Mouse (Mus musculus): Measurements from ENCODE around the gene Slc6a6. TPM values are rescaled to one million over a fixed set of nuclear protein-coding genes. Genes with fewer than 3 reads are reported as not detected.
A peak's percentile ranks its signal among the peaks of the same experiment; 100 is the strongest.

The Slc6a6 gene
- polyA plus RNA-seq, 1 experiment from 2014 or later, result 60.0 TPM

GRCm38 (mm10) chr6:91691576-91691975 lies 7.7 kb downstream of the Slc6a6 start:
- DNase-seq (ENCODE audit: low spot score), result no peak
- no peaks in the 10 kb centered on the region for H3K9me3 ChIP-seq
- no peak overlapping the region for H3K27ac ChIP-seq
- H3K4me1 ChIP-seq (replicated peaks), result peaks cover 50% of the 10 kb centered on the region
- H3K27me3 ChIP-seq (ENCODE audit: insufficient read depth, poor library complexity, severe bottlenecking), result no peaks in the 10 kb centered on the region
- H3K36me3 ChIP-seq, result peaks cover 33% of the 10 kb centered on the region
- WGBS, result 91% methylated on average over 4 of the region's 4 CpGs
- no peak overlapping the region for H3K4me3 ChIP-seq

- peaks cover 33% of the 10 kb centered on the region for H3K36me3 ChIP-seq
- DNase-seq (ENCODE audit: low spot score), result no peak
- H3K4me3 ChIP-seq, result no peak overlapping the region
- no peaks in the 10 kb centered on the region for H3K9me3 ChIP-seq
- no peak overlapping the region for H3K27ac ChIP-seq
- WGBS, result 89% methylated on average over 17 of the region's 17 CpGs
- no peaks in the 10 kb centered on the region for H3K27me3 ChIP-seq (ENCODE audit: insufficient read depth, poor library complexity, severe bottlenecking)
- H3K4me1 ChIP-seq (replicated peaks), result peaks cover 50% of the 10 kb centered on the region
Observed at GRCm38 (mm10) chr6:91693301-91693886, 9.5 kb downstream of the Slc6a6 start.

GRCm38 (mm10) chr6:91694610-91695009 lies 10.8 kb downstream of the Slc6a6 start:
- no peaks in the 10 kb centered on the region for H3K9me3 ChIP-seq
- H3K27ac ChIP-seq, result peak overlapping the region; percentile 37; the same call in 1 of the 2 replicates
- 60% methylated on average over 7 of the region's 7 CpGs for WGBS
- peaks cover 48% of the 10 kb centered on the region for H3K4me1 ChIP-seq (replicated peaks)
- H3K36me3 ChIP-seq, result peaks cover 45% of the 10 kb centered on the region
- H3K27me3 ChIP-seq (ENCODE audit: insufficient read depth, poor library complexity, severe bottlenecking), result no peaks in the 10 kb centered on the region
- no peak overlapping the region for H3K4me3 ChIP-seq
- DNase-seq (ENCODE audit: low spot score), result no peak

- Histone ChIP-seq H3K9me3 (no peaks in the 10 kb centered on the region), H3K27me3 (ENCODE audit: insufficient read depth, poor library complexity, severe bottlenecking) (no peaks in the 10 kb centered on the region), H3K4me1 (replicated peaks) (peaks cover 40% of the 10 kb centered on the region), H3K36me3 (peaks cover 55% of the 10 kb centered on the region), H3K4me3 (no peak overlapping the region), H3K27ac (no peak overlapping the region)
- DNase-seq (ENCODE audit: low spot score), result no peak
- WGBS, result 86% methylated on average over 1 of the region's 1 CpGs
Observed at GRCm38 (mm10) chr6:91698831-91699230, 15.0 kb downstream of the Slc6a6 start.

GRCm38 (mm10) chr6:91699482-91700200 lies 15.8 kb downstream of the Slc6a6 start:
- peaks cover 63% of the 10 kb centered on the region for H3K36me3 ChIP-seq
- peaks cover 37% of the 10 kb centered on the region for H3K4me1 ChIP-seq (replicated peaks)
- 86% methylated on average over 4 of the region's 4 CpGs for WGBS
- DNase-seq (ENCODE audit: low spot score), result no peak
- no peak overlapping the region for H3K27ac ChIP-seq
- H3K27me3 ChIP-seq (ENCODE audit: insufficient read depth, poor library complexity, severe bottlenecking), result no peaks in the 10 kb centered on the region
- no peak overlapping the region for H3K4me3 ChIP-seq
- H3K9me3 ChIP-seq, result no peaks in the 10 kb centered on the region

GRCm38 (mm10) chr6:91700823-91701621 lies 17.2 kb downstream of the Slc6a6 start:
- no peak overlapping the region for H3K4me3 ChIP-seq
- H3K27me3 ChIP-seq (ENCODE audit: insufficient read depth, poor library complexity, severe bottlenecking), result no peaks in the 10 kb centered on the region
- peaks cover 35% of the 10 kb centered on the region for H3K4me1 ChIP-seq (replicated peaks)
- H3K36me3 ChIP-seq, result peaks cover 76% of the 10 kb centered on the region
- no peak for DNase-seq (ENCODE audit: low spot score)
- 74% methylated on average over 11 of the region's 11 CpGs for WGBS
- no peaks in the 10 kb centered on the region for H3K9me3 ChIP-seq
- 0 out of 2 replicates have a peak overlapping the region, but pooled peaks have one; percentile 5 for H3K27ac ChIP-seq

GRCm38 (mm10) chr6:91703459-91703858 lies 19.6 kb downstream of the Slc6a6 start:
- DNase-seq (ENCODE audit: low spot score), result no peak
- Histone ChIP-seq H3K27ac (no peak overlapping the region), H3K4me3 (no peak overlapping the region), H3K27me3 (ENCODE audit: insufficient read depth, poor library complexity, severe bottlenecking) (no peaks in the 10 kb centered on the region), H3K36me3 (peaks cover 94% of the 10 kb centered on the region), H3K9me3 (no peaks in the 10 kb centered on the region), H3K4me1 (replicated peaks) (peaks cover 46% of the 10 kb centered on the region)
- WGBS, result 95% methylated on average over 2 of the region's 2 CpGs

GRCm38 (mm10) chr6:91704446-91704845 lies 20.6 kb downstream of the Slc6a6 start:
- Histone ChIP-seq H3K27ac (no peak overlapping the region), H3K4me1 (replicated peaks) (peaks cover 40% of the 10 kb centered on the region), H3K4me3 (no peak overlapping the region), H3K36me3 (peaks cover 89% of the 10 kb centered on the region), H3K27me3 (ENCODE audit: insufficient read depth, poor library complexity, severe bottlenecking) (no peaks in the 10 kb centered on the region), H3K9me3 (no peaks in the 10 kb centered on the region)
- no peak for DNase-seq (ENCODE audit: low spot score)
- 85% methylated on average over 1 of the region's 1 CpGs for WGBS

GRCm38 (mm10) chr6:91705651-91706050 lies 21.8 kb downstream of the Slc6a6 start:
- Histone ChIP-seq H3K36me3 (peaks cover 79% of the 10 kb centered on the region), H3K27me3 (ENCODE audit: insufficient read depth, poor library complexity, severe bottlenecking) (no peaks in the 10 kb centered on the region), H3K4me1 (replicated peaks) (peaks cover 52% of the 10 kb centered on the region), H3K27ac (no peak overlapping the region), H3K9me3 (no peaks in the 10 kb centered on the region), H3K4me3 (no peak overlapping the region)
- 69% methylated on average over 4 of the region's 4 CpGs for WGBS
- DNase-seq (ENCODE audit: low spot score), result no peak

- WGBS, result 74% methylated on average over 13 of the region's 13 CpGs
- Histone ChIP-seq H3K27ac (no peak overlapping the region), H3K4me1 (replicated peaks) (peaks cover 51% of the 10 kb centered on the region), H3K9me3 (no peaks in the 10 kb centered on the region), H3K36me3 (peaks cover 77% of the 10 kb centered on the region), H3K27me3 (ENCODE audit: insufficient read depth, poor library complexity, severe bottlenecking) (no peaks in the 10 kb centered on the region), H3K4me3 (no peak overlapping the region)
- DNase-seq (ENCODE audit: low spot score), result no peak
Observed at GRCm38 (mm10) chr6:91706072-91706776, 22.4 kb downstream of the Slc6a6 start.

GRCm38 (mm10) chr6:91707276-91707885 lies 23.5 kb downstream of the Slc6a6 start:
- WGBS, result 87% methylated on average over 8 of the region's 8 CpGs
- peaks cover 60% of the 10 kb centered on the region for H3K4me1 ChIP-seq (replicated peaks)
- H3K4me3 ChIP-seq, result no peak overlapping the region
- 0 out of 2 replicates have a peak overlapping the region, but pooled peaks have one; percentile 43 for H3K27ac ChIP-seq
- H3K36me3 ChIP-seq, result peaks cover 70% of the 10 kb centered on the region
- no peaks in the 10 kb centered on the region for H3K9me3 ChIP-seq
- H3K27me3 ChIP-seq (ENCODE audit: insufficient read depth, poor library complexity, severe bottlenecking), result no peaks in the 10 kb centered on the region
- DNase-seq (ENCODE audit: low spot score), result no peak

GRCm38 (mm10) chr6:91707886-91708564 lies 24.2 kb downstream of the Slc6a6 start:
- Histone ChIP-seq H3K4me1 (replicated peaks) (peaks cover 66% of the 10 kb centered on the region), H3K36me3 (peaks cover 64% of the 10 kb centered on the region)

More at GRCm38 (mm10) chr6:91707886-91708564, 24.2 kb downstream of the Slc6a6 start:
- Histone ChIP-seq H3K27me3 (ENCODE audit: insufficient read depth, poor library complexity, severe bottlenecking) (no peaks in the 10 kb centered on the region), H3K4me3 (no peak overlapping the region), H3K27ac (0 out of 2 replicates have a peak overlapping the region, but pooled peaks have one; percentile 43), H3K9me3 (no peaks in the 10 kb centered on the region)
- 95% methylated on average over 11 of the region's 11 CpGs for WGBS
- no peak for DNase-seq (ENCODE audit: low spot score)

Measured in hindbrain, embryonic 10.5 days (tissue).